Mouse (Mus musculus) liver, embryonic 14.5 days (tissue): ENCODE data around the gene Znhit1.

ENCODE experiments used
- CTCF ChIP-seq: IDR thresholded peaks from 2 replicates; pipeline ENCODE4 v1.5.1; 2016; ENCODE audit warnings: antibody characterized with exemption, low read depth, control low read depth
- EP300 ChIP-seq: IDR thresholded peaks from 2 replicates; pipeline ENCODE4 v1.6.1; 2016; ENCODE audit warnings: antibody characterized with exemption, low read depth

GRCm38 (mm10) chr5:136977769-136978168 is 10.1 kb downstream of the Znhit1 start:
- TF ChIP-seq CTCF: no peak
- no peak for TF ChIP-seq EP300
